Mouse (Mus musculus) urinary bladder, adult 2 months (tissue): ENCODE results near the gene Smim17. TPM values are rescaled to one million over a fixed set of nuclear protein-coding genes. Genes with fewer than 3 reads are reported as not detected.
"Not testable (repeated sequence)": the region's sequence is repeated elsewhere in the genome, so short reads cannot be mapped to it uniquely, and the experiment has no call there.

Source experiments
- DNase-seq: peaks from one replicate; pipeline ENCODE4 v3.0.0; 2022; ENCODE audit warnings: low spot score
- polyA plus RNA-seq: library from polyadenylated mRNA; depleted of rRNA; stranded (reverse); fragments of >200 nt; gene quantifications from 2 replicates; pipeline ENCODE4 v1.2.3, GENCODE M21; 2012; rRNA removed

Gene Smim17
- polyA plus RNA-seq, 1 experiment = 0.30 TPM

GRCm38 (mm10) chr7:6414626-6415441 lies 16.3 kb downstream of the Smim17 start:
- DNase-seq = no peak

- no peak for DNase-seq
These were observed 16.9 kb downstream of the Smim17 start for GRCm38 (mm10) chr7:6415442-6415787.

- DNase-seq = no peak
These were observed 21.4 kb downstream of the Smim17 start for GRCm38 (mm10) chr7:6419894-6420293.

GRCm38 (mm10) chr7:6429381-6429780 lies 30.9 kb downstream of the Smim17 start:
- no peak for DNase-seq

- DNase-seq = no peak
These were observed 31.8 kb downstream of the Smim17 start for GRCm38 (mm10) chr7:6430342-6430741.

- DNase-seq = no peak
These were observed 39.9 kb downstream of the Smim17 start, which contains the start of gene Olfr1344 for GRCm38 (mm10) chr7:6438388-6438787. TSS of gene Olfr1344 (plus strand) at chr7:6438688.

- DNase-seq = no peak
These were observed 42.7 kb downstream of the Smim17 start for GRCm38 (mm10) chr7:6441173-6441572.

GRCm38 (mm10) chr7:6447771-6448170 lies 49.3 kb downstream of the Smim17 start:
- no peak for DNase-seq

- no peak for DNase-seq
These were observed 57.4 kb downstream of the Smim17 start, which contains the start of gene Olfr1336 for GRCm38 (mm10) chr7:6455868-6456267. TSS of gene Olfr1336 (plus strand) at chr7:6456168.

- DNase-seq = no peak
These were observed 57.9 kb downstream of the Smim17 start for GRCm38 (mm10) chr7:6456399-6456798.

- DNase-seq = no peak
These were observed 68.4 kb downstream of the Smim17 start, which contains the start of gene Olfr1346 for GRCm38 (mm10) chr7:6466951-6467350. TSS of gene Olfr1346 (plus strand) at chr7:6467101.

- not testable (repeated sequence) for DNase-seq
These were observed 79.1 kb downstream of the Smim17 start for GRCm38 (mm10) chr7:6477633-6478032.

Other genes starting within 250 kb of the Smim17 start
- gene Zfp787, start 242.7 kb upstream of the Smim17 start, polyA plus RNA-seq = 33.4 and 38.5 TPM in 2 replicates
- gene Zfp444, start 226.5 kb upstream of the Smim17 start, polyA plus RNA-seq = 21.3 and 23.1 TPM in 2 replicates
- not detected in 2 replicates for gene Galp, start 201.6 kb upstream of the Smim17 start, polyA plus RNA-seq
- not detected in 2 replicates for gene Zscan5b, start 176.4 kb upstream of the Smim17 start, polyA plus RNA-seq
- gene Epp13, start 146.0 kb upstream of the Smim17 start, polyA plus RNA-seq = not detected in 2 replicates
- gene Zfp667, start 112.1 kb upstream of the Smim17 start, polyA plus RNA-seq = 8.9 and 9.4 TPM in 2 replicates
- 2.8 TPM in 2 replicates for gene Zfp583, start 67.4 kb upstream of the Smim17 start, polyA plus RNA-seq
- 0.63 and 0.83 TPM in 2 replicates for gene Gm3854, start 55.0 kb upstream of the Smim17 start, polyA plus RNA-seq
- gene Zfp78, start 35.4 kb upstream of the Smim17 start, polyA plus RNA-seq = 2.6 and 3.5 TPM in 2 replicates
- 8.2 and 10.0 TPM in 2 replicates for gene Zfp28, start 15.4 kb upstream of the Smim17 start, polyA plus RNA-seq
- gene Gm20715, start 11.6 kb downstream of the Smim17 start, polyA plus RNA-seq = 0.03 TPM in 1 of 2 replicates, not detected in the other
- not detected in 2 replicates for gene Olfr1344, start 40.0 kb downstream of the Smim17 start, polyA plus RNA-seq
- not detected in 2 replicates for gene Olfr1336, start 57.5 kb downstream of the Smim17 start, polyA plus RNA-seq
- not detected in 2 replicates for gene Olfr1346, start 68.4 kb downstream of the Smim17 start, polyA plus RNA-seq
- gene Olfr5, start 88.2 kb downstream of the Smim17 start, polyA plus RNA-seq = not detected in 2 replicates
- not detected in 2 replicates for gene Olfr1347, start 101.0 kb downstream of the Smim17 start, polyA plus RNA-seq
- gene Olfr1348, start 110.0 kb downstream of the Smim17 start, polyA plus RNA-seq = not detected in 2 replicates
- gene Olfr1349, start 124.2 kb downstream of the Smim17 start, polyA plus RNA-seq = not detected in 2 replicates
- not detected in 2 replicates for gene Olfr1350, start 166.1 kb downstream of the Smim17 start, polyA plus RNA-seq